Mouse (Mus musculus) Patski (cell line): ENCODE measurements at regions not wholly inside any gene's neighbourhood (a gene's known extent, or its start where the extent isn't known, plus 50 kb on each side); places are given as distances from the start of the nearest gene placed in this dataset.

Source experiments
- ATAC-seq: fragments of 100-300 bp; one replicate; pipeline ENCODE4 v1.8.0; 2021
- CTCF ChIA-PET: fragments of 350-600 bp; sonication (Branson Sonifier 250); formaldehyde crosslinking; loops from one replicate; lab custom pipeline; 2022; ENCODE audit warnings: inconsistent platforms; lab: Charles Lee
- POLR2A ChIA-PET: fragments of 350-600 bp; sonication (Branson Sonifier 250); formaldehyde crosslinking; loops from one replicate; lab custom pipeline; 2022; ENCODE audit warnings: antibody characterized with exemption, inconsistent platforms; lab: Charles Lee
- DNase-seq: peaks from one replicate; pipeline ENCODE4 v3.0.0-alpha.2; 2011; ENCODE audit warnings: low read depth, low spot score
- H3K27me3 ChIP-seq: fragments of 371-371 bp; one replicate; pipeline ENCODE4 v1.5.1; 2021
- CTCF ChIP-seq: fragments of 100-300 bp; IDR thresholded peaks from one replicate; pipeline ENCODE4 v1.5.1; 2021
- in situ Hi-C: fragments of 300-500 bp; cut with MboI; formaldehyde crosslinking; loops from 3 replicates; pipeline ENCODE4 v1.11.1; 2018; ENCODE audit warnings: low pct_unique_long_range_greater_than_20kb, mixed read lengths

DNA sequence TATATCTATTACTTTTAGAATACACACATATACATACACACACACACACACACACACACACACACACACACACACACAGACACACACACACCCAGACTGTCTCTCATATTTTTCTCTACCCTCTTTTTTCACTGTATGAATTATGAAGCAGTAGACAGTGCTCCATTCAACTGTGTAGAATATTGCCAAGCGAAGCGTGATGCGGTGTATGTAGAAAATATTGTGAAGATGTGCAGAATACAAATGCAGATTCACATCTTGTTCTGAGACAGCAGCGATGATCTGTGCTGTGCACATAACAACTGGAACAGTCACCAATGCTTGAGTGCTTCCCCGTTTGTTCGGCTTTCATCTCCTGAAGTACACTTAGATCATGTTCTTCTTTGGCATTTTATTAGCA is 395.5 kb downstream of the Lipi start:
- CTCF ChIA-PET: no interaction called here
- in situ Hi-C loops: no loop called here
- POLR2A ChIA-PET: no interaction called here

DNA sequence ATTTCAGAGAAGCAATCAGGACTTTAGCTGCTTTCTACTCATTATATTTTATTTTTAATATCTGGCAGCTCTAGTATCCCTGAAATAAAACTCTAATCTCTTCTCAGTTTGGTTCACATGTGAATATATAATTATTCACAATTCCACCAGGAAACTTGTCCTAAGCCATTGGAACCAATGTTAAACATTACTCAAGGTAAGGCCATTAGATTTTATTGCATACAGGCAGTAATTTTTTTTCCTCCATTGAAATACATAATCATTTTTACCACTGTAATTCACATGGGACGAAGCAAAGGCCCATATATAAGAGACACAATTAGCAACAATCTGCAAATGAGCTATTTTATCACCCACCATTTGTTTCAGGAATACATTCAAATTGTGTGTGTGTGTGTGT is 419.8 kb downstream of the Lipi start:
- TF ChIP-seq CTCF: no peak
- no peaks in the 10 kb centered on the region for H3K27me3 ChIP-seq
- no peak for DNase-seq
- ATAC-seq: no peak
- in situ Hi-C loops: no loop called here
- ChIA-PET CTCF (no interaction called here), POLR2A (interaction anchor here (0.6 kb wide), 1 partner anchor 116 kb away, joined by 3 read pairs; no protein-coding TSS in a partner anchor)

More for the DNA sequence above, 395.5 kb downstream of the Lipi start:
- ATAC-seq: no peak
- no peak for TF ChIP-seq CTCF
- DNase-seq: no peak
- H3K27me3 ChIP-seq: no peaks in the 10 kb centered on the region

DNA sequence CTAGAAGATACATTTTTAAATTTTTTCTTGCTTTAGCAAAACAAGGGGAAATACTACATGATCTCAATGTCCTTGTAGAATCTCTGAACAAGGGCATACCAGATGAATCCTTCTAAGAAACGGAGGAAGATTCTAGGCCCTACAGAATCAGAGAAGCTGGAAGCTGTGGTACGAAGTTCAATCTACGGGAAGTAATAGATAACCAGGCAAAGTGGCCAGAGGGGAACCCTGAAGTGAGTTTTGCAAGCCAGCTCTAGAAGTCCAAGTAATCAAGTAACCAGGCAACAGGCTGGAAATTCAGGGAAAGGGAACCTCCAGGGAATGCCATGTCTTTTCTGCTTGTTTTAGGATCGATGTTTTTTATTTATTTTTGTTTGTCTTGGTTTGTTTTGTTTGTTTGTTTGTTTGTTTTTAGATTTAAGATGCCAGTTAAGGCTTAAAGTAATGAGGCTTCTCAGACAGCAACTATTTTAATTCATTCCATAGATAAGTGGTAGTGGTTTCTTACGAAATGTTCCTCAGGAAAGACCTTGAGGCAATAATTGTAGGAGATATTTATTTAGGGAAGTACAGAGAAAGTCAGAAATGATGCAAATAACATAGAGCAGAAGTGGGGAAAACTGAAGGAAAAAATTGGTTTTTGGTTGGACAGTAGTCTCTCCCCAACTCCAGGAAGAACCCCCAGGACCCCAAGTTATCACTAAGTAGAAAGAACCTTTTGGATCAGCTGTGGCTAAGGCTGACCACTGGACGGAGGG is 420.7 kb downstream of the Lipi start:
- no peak for DNase-seq
- ChIA-PET CTCF (no interaction called here), POLR2A (no interaction called here)
- TF ChIP-seq CTCF: no peak
- ATAC-seq: no peak
- H3K27me3 ChIP-seq: no peaks in the 10 kb centered on the region
- in situ Hi-C loops: no loop called here

DNA sequence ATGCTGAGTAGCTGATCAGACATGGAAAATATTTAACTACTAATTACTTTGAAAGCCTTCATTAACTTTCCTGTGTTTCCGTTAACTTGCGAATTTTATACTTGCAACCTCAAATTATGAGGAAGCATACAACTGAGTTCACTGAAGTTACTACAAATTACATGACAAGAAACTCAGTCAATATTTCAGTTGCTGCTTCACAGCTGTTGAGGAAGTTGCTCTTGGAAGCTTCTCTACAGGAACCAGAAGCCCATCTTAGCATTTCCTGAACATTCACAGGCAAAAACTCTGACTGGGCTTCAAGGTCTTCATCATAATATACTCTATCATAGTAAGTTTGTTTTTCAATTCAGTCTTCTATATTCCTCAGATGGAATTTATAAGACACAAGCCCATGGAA is 426.1 kb downstream of the Lipi start:
- TF ChIP-seq CTCF: no peak
- H3K27me3 ChIP-seq: no peaks in the 10 kb centered on the region
- CTCF ChIA-PET: no interaction called here
- ATAC-seq (no peak), DNase-seq (no peak)
- in situ Hi-C loops: no loop called here
- POLR2A ChIA-PET: no interaction called here

DNA sequence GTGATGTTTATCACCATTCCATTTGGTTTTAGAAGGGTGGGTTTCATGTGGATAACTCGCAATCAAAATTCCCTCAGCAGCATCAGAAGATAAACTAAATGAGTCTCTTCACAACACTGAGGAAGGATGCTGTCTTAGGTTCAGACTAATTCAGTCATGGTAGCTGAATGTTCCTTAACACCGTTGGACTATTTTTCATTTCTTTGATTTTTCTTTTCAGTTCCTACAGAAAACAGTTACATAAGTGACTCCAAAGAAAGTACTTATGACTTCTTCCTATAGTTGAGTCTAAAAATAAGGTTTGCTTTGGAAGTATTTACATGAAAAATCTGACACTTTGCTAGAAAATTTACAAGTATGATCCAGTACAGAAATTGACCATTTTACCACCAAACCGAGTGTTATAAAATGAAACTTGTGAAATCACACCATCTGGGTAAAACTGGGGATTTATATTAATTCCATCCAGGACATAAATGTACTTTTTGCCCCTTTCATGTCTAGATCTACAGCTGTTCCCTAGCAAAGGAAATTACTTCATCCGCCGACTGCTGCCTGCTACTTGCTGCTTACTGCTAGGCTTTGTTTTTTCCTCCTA is 430.3 kb downstream of the Lipi start:
- ChIA-PET POLR2A (no interaction called here), CTCF (no interaction called here)
- ATAC-seq (no peak), DNase-seq (no peak)
- H3K27me3 ChIP-seq: no peaks in the 10 kb centered on the region
- in situ Hi-C loops: no loop called here
- no peak for TF ChIP-seq CTCF
